Mouse (Mus musculus) myocyte (in vitro differentiated cells): Measurements from ENCODE around the gene Strada. TPM values are rescaled to one million over a fixed set of nuclear protein-coding genes. Genes with fewer than 3 reads are reported as not detected.
"Not testable (repeated sequence)": the region's sequence is repeated elsewhere in the genome, so short reads cannot be mapped to it uniquely, and the experiment has no call there.

Experiments
- H3K27me3 ChIP-seq: one replicate; pipeline ENCODE4 v1.6.1; 2011; ENCODE audit not compliant: control insufficient read depth, insufficient read depth, insufficient read length
- H3K36me3 ChIP-seq: one replicate; pipeline ENCODE4 v1.6.1; 2011; ENCODE audit not compliant: control insufficient read depth, insufficient read depth
- H3K4me2 ChIP-seq: one replicate; pipeline ENCODE4 v1.6.1; 2011; ENCODE audit warnings: low read depth, control low read depth
- H3K4me3 ChIP-seq: one replicate; pipeline ENCODE4 v1.5.1; 2011; ENCODE audit warnings: mild to moderate bottlenecking, control low read depth, moderate library complexity
- H3K79me2 ChIP-seq: one replicate; pipeline ENCODE4 v1.6.1; 2011; ENCODE audit not compliant: control insufficient read depth, insufficient read depth
- H3ac ChIP-seq: one replicate; pipeline ENCODE4 v1.6.1; 2011; ENCODE audit not compliant: control insufficient read depth, insufficient read length
- CEBPB ChIP-seq: IDR thresholded peaks from 2 replicates; pipeline ENCODE4 v1.6.1; 2011; ENCODE audit warnings: mild to moderate bottlenecking, moderate library complexity; ENCODE audit not compliant: poor library complexity, insufficient read depth, severe bottlenecking
- E2F4 ChIP-seq: IDR thresholded peaks from one replicate; pipeline ENCODE4 v1.6.1; 2011; ENCODE audit warnings: mild to moderate bottlenecking, control low read depth, moderate library complexity; ENCODE audit not compliant: insufficient read depth
- MAX ChIP-seq: IDR thresholded peaks from one replicate; pipeline ENCODE4 v1.6.1; 2011; ENCODE audit warnings: low read depth, mild to moderate bottlenecking, control low read depth
- MYOD1 ChIP-seq, 3 experiments: IDR thresholded peaks; one replicate each; pipeline ENCODE4 v1.6.1; 2011; ENCODE audit warnings: control low read depth in 2 of 3, low read depth in 2 of 3, mild to moderate bottlenecking in 2 of 3, moderate library complexity in 1 of 3; ENCODE audit not compliant: insufficient read length in 2 of 3, control insufficient read depth in 1 of 3
- MYOG ChIP-seq, 3 experiments: IDR thresholded peaks; one replicate each; pipeline ENCODE4 v1.6.1; 2011; ENCODE audit warnings: control low read depth in 2 of 3, low read depth in 2 of 3, mild to moderate bottlenecking in 2 of 3; ENCODE audit not compliant: insufficient read length in 2 of 3, control insufficient read depth in 1 of 3, insufficient read depth in 1 of 3
- POLR2A ChIP-seq: IDR thresholded peaks from one replicate; pipeline ENCODE4 v1.6.1; 2011; ENCODE audit warnings: low read depth, mild to moderate bottlenecking, control low read depth, moderate library complexity; ENCODE audit not compliant: insufficient read length
- POLR2AphosphoS2 ChIP-seq: IDR thresholded peaks from one replicate; pipeline ENCODE4 v1.6.1; 2011; ENCODE audit warnings: low read depth, control low read depth; ENCODE audit not compliant: insufficient read length
- REST ChIP-seq: IDR thresholded peaks from one replicate; pipeline ENCODE4 v1.6.1; 2011; ENCODE audit warnings: mild to moderate bottlenecking, control low read depth, moderate library complexity; ENCODE audit not compliant: insufficient read depth, insufficient read length
- SRF ChIP-seq: IDR thresholded peaks from one replicate; pipeline ENCODE4 v1.6.1; 2011; ENCODE audit warnings: low read depth; ENCODE audit not compliant: control insufficient read depth, insufficient read length
- TCF12 ChIP-seq: IDR thresholded peaks from one replicate; pipeline ENCODE4 v1.6.1; 2011; ENCODE audit warnings: mild to moderate bottlenecking, control low read depth; ENCODE audit not compliant: poor library complexity, insufficient read depth, severe bottlenecking
- TCF3 ChIP-seq: IDR thresholded peaks from one replicate; pipeline ENCODE4 v1.6.1; 2011; ENCODE audit warnings: low read depth, control low read depth; ENCODE audit not compliant: insufficient read length
- USF1 ChIP-seq: IDR thresholded peaks from one replicate; pipeline ENCODE4 v1.6.1; 2011; ENCODE audit warnings: low read depth, mild to moderate bottlenecking, control low read depth, moderate library complexity
- polyA plus RNA-seq: library from polyadenylated mRNA; unstranded; fragments of >200 nt; fragmentation: generic; extraction: Trizol; gene quantifications from one replicate; pipeline ENCODE4 v1.2.1, GENCODE M21; 2012; ENCODE audit warnings: missing spikeins

The Strada gene
- polyA plus RNA-seq, 1 experiment = 25.9 TPM

GRCm38 (mm10) chr11:106201337-106202122 lies 438 bp downstream of the Strada start:
- TF ChIP-seq SRF = no peak
- TF ChIP-seq TCF12 = no peak
- TF ChIP-seq MAX = no peak
- H3K4me3 ChIP-seq = no peak overlapping the region
- H3K36me3 ChIP-seq = peaks cover 82% of the 10 kb centered on the region
- no peaks in the 10 kb centered on the region for H3K27me3 ChIP-seq
- no peak overlapping the region for H3ac ChIP-seq
- no peak overlapping the region for H3K4me2 ChIP-seq
- H3K79me2 ChIP-seq = no peaks in the 10 kb centered on the region

- no peaks in the 10 kb centered on the region for H3K27me3 ChIP-seq
- H3K79me2 ChIP-seq = no peaks in the 10 kb centered on the region
- H3K4me2 ChIP-seq = no peak overlapping the region
- H3K4me3 ChIP-seq = no peak overlapping the region
- peaks cover 80% of the 10 kb centered on the region for H3K36me3 ChIP-seq
- H3ac ChIP-seq = no peak overlapping the region
- TF ChIP-seq POLR2A (no peak), MYOG (IDR thresholded peaks at IDR 0.05; ENCODE audit: control insufficient read depth in 1 of 3, insufficient read depth in 1 of 3, insufficient read length in 2 of 3, low read depth in 2 of 3) (no peak), MAX (no peak), USF1 (no peak), POLR2AphosphoS2 (no peak), REST (no peak), E2F4 (no peak), SRF (no peak), TCF12 (no peak), MYOD1 (IDR thresholded peaks at IDR 0.05; ENCODE audit: control insufficient read depth in 1 of 3, insufficient read length in 2 of 3, low read depth in 2 of 3) (no peak), TCF3 (no peak), CEBPB (no peak)
Measured at GRCm38 (mm10) chr11:106200756-106201155, 1.2 kb downstream of the Strada start.

GRCm38 (mm10) chr11:106199997-106200396 lies 2.0 kb downstream of the Strada start:
- H3K79me2 ChIP-seq, H3K4me2 ChIP-seq, H3ac ChIP-seq, H3K4me3 ChIP-seq, H3K27me3 ChIP-seq: not testable (repeated sequence)
- peaks cover 72% of the 10 kb centered on the region for H3K36me3 ChIP-seq

- no peak for TF ChIP-seq MYOD1 (IDR thresholded peaks at IDR 0.05; ENCODE audit: control insufficient read depth in 1 of 3, insufficient read length in 2 of 3, low read depth in 2 of 3)
- no peak for TF ChIP-seq TCF12
- TF ChIP-seq POLR2A = no peak
- no peak for TF ChIP-seq TCF3
- no peak for TF ChIP-seq MYOG (IDR thresholded peaks at IDR 0.05; ENCODE audit: control insufficient read depth in 1 of 3, insufficient read depth in 1 of 3, insufficient read length in 2 of 3, low read depth in 2 of 3)
- TF ChIP-seq SRF = no peak
- no peak for TF ChIP-seq E2F4
- no peak for TF ChIP-seq POLR2AphosphoS2
- TF ChIP-seq MAX = no peak
- TF ChIP-seq CEBPB = no peak
- no peak for TF ChIP-seq USF1
- no peak for TF ChIP-seq REST
Measured at GRCm38 (mm10) chr11:106198277-106198676, 3.7 kb downstream of the Strada start.

GRCm38 (mm10) chr11:106195341-106195740 lies 6.6 kb downstream of the Strada start:
- no peak overlapping the region for H3K4me3 ChIP-seq
- no peak overlapping the region for H3ac ChIP-seq
- no peak overlapping the region for H3K4me2 ChIP-seq
- peaks cover 33% of the 10 kb centered on the region for H3K36me3 ChIP-seq
- peaks cover 10% of the 10 kb centered on the region for H3K79me2 ChIP-seq
- no peaks in the 10 kb centered on the region for H3K27me3 ChIP-seq
- TF ChIP-seq USF1 (no peak), MYOD1 (IDR thresholded peaks at IDR 0.05; ENCODE audit: control insufficient read depth in 1 of 3, insufficient read length in 2 of 3, low read depth in 2 of 3) (no peak), POLR2AphosphoS2 (no peak), SRF (no peak), POLR2A (no peak), TCF12 (no peak), REST (no peak), MYOG (IDR thresholded peaks at IDR 0.05; ENCODE audit: control insufficient read depth in 1 of 3, insufficient read depth in 1 of 3, insufficient read length in 2 of 3, low read depth in 2 of 3) (no peak), E2F4 (no peak), MAX (no peak), CEBPB (no peak)

More at GRCm38 (mm10) chr11:106198277-106198676, 3.7 kb downstream of the Strada start:
- Histone ChIP-seq H3K79me2 (no peaks in the 10 kb centered on the region), H3ac (no peak overlapping the region), H3K36me3 (peaks cover 61% of the 10 kb centered on the region), H3K4me3 (no peak overlapping the region), H3K27me3 (no peaks in the 10 kb centered on the region), H3K4me2 (no peak overlapping the region)
